Mouse (Mus musculus) thymus, adult 2 months (tissue): ENCODE measurements around the gene Tectb.

Source experiments
- CTCF ChIP-seq: fragments of 200-500 bp; IDR thresholded peaks from 2 replicates; pipeline ENCODE4 v1.5.1; 2012; ENCODE audit warnings: mild to moderate bottlenecking, control low read depth, low read length, moderate library complexity, borderline replicate concordance; ENCODE audit not compliant: control insufficient read depth, poor library complexity, insufficient read depth; ENCODE audit errors: extremely low read depth
- POLR2A ChIP-seq: fragments of 200-500 bp; IDR thresholded peaks from 2 replicates; pipeline ENCODE4 v1.6.1; 2012; ENCODE audit warnings: mild to moderate bottlenecking, low read length, control low read depth, moderate library complexity; ENCODE audit not compliant: control insufficient read depth, poor library complexity, insufficient read depth; ENCODE audit errors: extremely low read depth

GRCm38 (mm10) chr19:55216876-55217275 is 36.3 kb downstream of the Tectb start:
- no peak for TF ChIP-seq CTCF
- TF ChIP-seq POLR2A: no peak
